22 mouse cellular contexts compared by ENCODE assay signal in genomic region chr12:3246091-3246490, GRCm38 (mm10).
DNase-seq lines count a peak whose midpoint lies in the region; ATAC-seq and TF ChIP-seq lines count a peak whose summit lies in the region.
"Had no signal": no experiment of that assay in that cellular context is flagged by ENCODE, and none has a peak within 500 bp of the region (broad histone marks: within the 10 kb centered on the region; RNA-seq: fewer than 3 reads in every experiment).

No protein-coding gene starts in this region.

- no peak for DNase-seq in hindbrain, postnatal 0 days (ENCODE audit: low spot score)
- no peak for DNase-seq in hindbrain, embryonic 14.5 days (ENCODE audit: low spot score)
- DNase-seq in midbrain, embryonic 10.5 days (ENCODE audit: low spot score) = no peak
- no peak for DNase-seq in ovary, postnatal 14 days (ENCODE audit: low spot score)
- DNase-seq: adrenal gland, adult 2 months; adrenal gland, postnatal 36 days; B cell, adult 2 months; cerebellum, adult 18-20 months; cerebellum, postnatal 10 days; gastrocnemius, postnatal 25 days; heart, adult 18-20 months; heart, postnatal 4 days; kidney, adult 9 months; kidney, postnatal 14 days had no signal

- ATAC-seq in hindbrain, postnatal 0 days = peak; percentile 44; the same call in 1 of the 2 replicates
- ATAC-seq in hindbrain, embryonic 14.5 days (ENCODE audit: low FRiP score) = no peak
- 0 out of 2 replicates have a peak, but pooled peaks have one; percentile 16 for ATAC-seq in midbrain, embryonic 16.5 days
- ATAC-seq in neural tube, embryonic 14.5 days (ENCODE audit: low read depth) = 0 out of 2 replicates have a peak, but pooled peaks have one; percentile 47
- ATAC-seq: activated CD4-positive, CD25-positive, alpha-beta regulatory T cell, adult 4 months; forebrain, embryonic 13.5 days had no signal

- no peak overlapping the region for H3K27ac ChIP-seq in hindbrain, postnatal 0 days
- no peak overlapping the region for H3K27ac ChIP-seq in hindbrain, embryonic 14.5 days
- H3K27ac ChIP-seq in midbrain, embryonic 16.5 days (ENCODE audit: low read length) = no peak overlapping the region
- no peak overlapping the region for H3K27ac ChIP-seq in midbrain, embryonic 10.5 days (replicated peaks)
- H3K27ac ChIP-seq in neural tube, embryonic 14.5 days (ENCODE audit: low read depth, low read length) = no peak overlapping the region
- H3K27ac ChIP-seq: embryonic facial prominence, embryonic 10.5 days; embryonic facial prominence, embryonic 15.5 days; forebrain, embryonic 13.5 days; lung, embryonic 15.5 days had no signal

- no peak for TF ChIP-seq CTCF in hindbrain, postnatal 0 days (IDR thresholded peaks at IDR 0.05; ENCODE audit: low read depth)

- no peaks in the 10 kb centered on the region for H3K27me3 ChIP-seq in hindbrain, postnatal 0 days (ENCODE audit: insufficient read depth, low read length)
- no peaks in the 10 kb centered on the region for H3K27me3 ChIP-seq in hindbrain, embryonic 14.5 days (ENCODE audit: control insufficient read depth, insufficient read depth, low read length)
- no peaks in the 10 kb centered on the region for H3K27me3 ChIP-seq in midbrain, embryonic 16.5 days (ENCODE audit: control insufficient read depth, insufficient read depth, low read depth, low read length)
- no peaks in the 10 kb centered on the region for H3K27me3 ChIP-seq in midbrain, embryonic 10.5 days (ENCODE audit: low read depth, poor library complexity, severe bottlenecking)
- no peaks in the 10 kb centered on the region for H3K27me3 ChIP-seq in neural tube, embryonic 14.5 days (ENCODE audit: control insufficient read depth, insufficient read depth, low read length)
- H3K27me3 ChIP-seq: embryonic facial prominence, embryonic 15.5 days; forebrain, embryonic 13.5 days; lung, embryonic 15.5 days had no signal

- no peak overlapping the region for H3K4me3 ChIP-seq in hindbrain, postnatal 0 days (ENCODE audit: low read length)
- no peak overlapping the region for H3K4me3 ChIP-seq in hindbrain, embryonic 14.5 days (replicated peaks; ENCODE audit: low read length)
- H3K4me3 ChIP-seq in midbrain, embryonic 16.5 days (ENCODE audit: low read depth, low read length) = no peak overlapping the region
- no peak overlapping the region for H3K4me3 ChIP-seq in midbrain, embryonic 10.5 days
- H3K4me3 ChIP-seq in neural tube, embryonic 14.5 days (ENCODE audit: low read depth, low read length) = no peak overlapping the region
- H3K4me3 ChIP-seq: embryonic facial prominence, embryonic 10.5 days; embryonic facial prominence, embryonic 15.5 days; forebrain, embryonic 13.5 days; lung, embryonic 15.5 days had no signal

- WGBS in hindbrain, postnatal 0 days = 98% methylated on average over 6 of the region's 6 CpGs
- WGBS in hindbrain, embryonic 14.5 days = 93% methylated on average over 6 of the region's 6 CpGs
- 96% methylated on average over 6 of the region's 6 CpGs for WGBS in midbrain, embryonic 16.5 days
- 94% methylated on average over 6 of the region's 6 CpGs for WGBS in midbrain, embryonic 10.5 days
- 96% methylated on average over 6 of the region's 6 CpGs for WGBS in neural tube, embryonic 14.5 days

- no peaks in the 10 kb centered on the region; the same call in 1 of the 2 replicates for H3K36me3 ChIP-seq in hindbrain, postnatal 0 days (ENCODE audit: insufficient read depth, low read length)
- peaks cover 40% of the 10 kb centered on the region for H3K36me3 ChIP-seq in hindbrain, embryonic 14.5 days (replicated peaks; ENCODE audit: control insufficient read depth, insufficient read depth)
- peaks cover 9% of the 10 kb centered on the region for H3K36me3 ChIP-seq in midbrain, embryonic 16.5 days (ENCODE audit: control insufficient read depth, insufficient read depth, low read length)
- peaks cover 42% of the 10 kb centered on the region for H3K36me3 ChIP-seq in midbrain, embryonic 10.5 days
- peaks cover 7% of the 10 kb centered on the region; the same call in 1 of the 2 replicates for H3K36me3 ChIP-seq in neural tube, embryonic 14.5 days (ENCODE audit: control insufficient read depth, insufficient read depth, low read length)

- no peak overlapping the region for H3K9ac ChIP-seq in hindbrain, postnatal 0 days (replicated peaks; ENCODE audit: low read length)
- H3K9ac ChIP-seq in hindbrain, embryonic 14.5 days = no peak overlapping the region
- no peak overlapping the region for H3K9ac ChIP-seq in midbrain, embryonic 16.5 days (ENCODE audit: low read depth, low read length)
- H3K9ac ChIP-seq in neural tube, embryonic 14.5 days (replicated peaks; ENCODE audit: low read depth, low read length) = no peak overlapping the region
- H3K9ac ChIP-seq: embryonic facial prominence, embryonic 15.5 days; forebrain, embryonic 13.5 days; lung, embryonic 15.5 days had no signal

- no peaks in the 10 kb centered on the region for H3K9me3 ChIP-seq in hindbrain, postnatal 0 days (ENCODE audit: low read length)
- H3K9me3 ChIP-seq in hindbrain, embryonic 14.5 days (ENCODE audit: control insufficient read depth, low read length) = no peaks in the 10 kb centered on the region
- no peaks in the 10 kb centered on the region for H3K9me3 ChIP-seq in midbrain, embryonic 16.5 days (replicated peaks; ENCODE audit: control insufficient read depth, low read length, poor library complexity, severe bottlenecking)
- no peaks in the 10 kb centered on the region for H3K9me3 ChIP-seq in midbrain, embryonic 10.5 days (replicated peaks)
- H3K9me3 ChIP-seq in neural tube, embryonic 14.5 days (ENCODE audit: control insufficient read depth, low read length) = no peaks in the 10 kb centered on the region
- H3K9me3 ChIP-seq: embryonic facial prominence, embryonic 10.5 days; embryonic facial prominence, embryonic 15.5 days; forebrain, embryonic 13.5 days; lung, embryonic 15.5 days had no signal

- no peaks in the 10 kb centered on the region for H3K4me1 ChIP-seq in hindbrain, postnatal 0 days (ENCODE audit: insufficient read depth, low read length)
- H3K4me1 ChIP-seq in hindbrain, embryonic 14.5 days (replicated peaks; ENCODE audit: control insufficient read depth, insufficient read depth, low read length) = no peaks in the 10 kb centered on the region
- H3K4me1 ChIP-seq in midbrain, embryonic 16.5 days (ENCODE audit: control insufficient read depth, insufficient read depth, low read length) = no peaks in the 10 kb centered on the region
- H3K4me1 ChIP-seq in midbrain, embryonic 10.5 days = no peaks in the 10 kb centered on the region
- H3K4me1 ChIP-seq in neural tube, embryonic 14.5 days (ENCODE audit: control insufficient read depth, insufficient read depth, low read length) = no peaks in the 10 kb centered on the region
- H3K4me1 ChIP-seq: embryonic facial prominence, embryonic 10.5 days; embryonic facial prominence, embryonic 15.5 days; forebrain, embryonic 13.5 days; lung, embryonic 15.5 days had no signal

- H3K4me2 ChIP-seq in hindbrain, postnatal 0 days (ENCODE audit: low read depth, low read length) = no peak overlapping the region
- no peak overlapping the region for H3K4me2 ChIP-seq in hindbrain, embryonic 14.5 days (replicated peaks)
- no peak overlapping the region for H3K4me2 ChIP-seq in midbrain, embryonic 16.5 days (ENCODE audit: low read length)
- H3K4me2 ChIP-seq in neural tube, embryonic 14.5 days (ENCODE audit: low read depth, low read length) = no peak overlapping the region
- H3K4me2 ChIP-seq: embryonic facial prominence, embryonic 15.5 days; forebrain, embryonic 13.5 days; heart, embryonic 11.5 days; lung, embryonic 15.5 days had no signal
